Mouse (Mus musculus) hindbrain, embryonic 16.5 days (tissue): ENCODE measurements at regions not wholly inside any gene's neighbourhood (a gene's known extent, or its start where the extent isn't known, plus 50 kb on each side); places are given as distances from the start of the nearest gene placed in this dataset.

Experiments used
- ATAC-seq: fragments of 200-750 bp; cut with Nextera tagmentation; 2 replicates; pipeline ENCODE4 v1.8.0; 2017; ENCODE audit warnings: moderate TSS enrichment, moderate library complexity
- H3K27ac ChIP-seq: fragments of 300-500 bp; sonication (generic); 2 replicates; pipeline ENCODE4 v1.5.1; 2014; ENCODE audit warnings: low read depth, mild to moderate bottlenecking, control low read depth, low read length, moderate library complexity
- H3K27me3 ChIP-seq: fragments of 300-500 bp; sonication (generic); replicated peaks from 2 replicates; pipeline ENCODE4 v1.6.1; 2014; ENCODE audit warnings: low read length; ENCODE audit not compliant: control insufficient read depth, insufficient read depth
- H3K36me3 ChIP-seq: fragments of 300-500 bp; sonication (generic); 2 replicates; pipeline ENCODE4 v1.6.1; 2014; ENCODE audit warnings: mild to moderate bottlenecking, low read length, moderate library complexity, mixed read lengths; ENCODE audit not compliant: control insufficient read depth, insufficient read depth
- H3K4me1 ChIP-seq: fragments of 300-500 bp; sonication (generic); 2 replicates; pipeline ENCODE4 v1.6.1; 2014; ENCODE audit warnings: low read depth, low read length; ENCODE audit not compliant: control insufficient read depth, insufficient read depth
- H3K4me2 ChIP-seq: fragments of 300-500 bp; sonication (generic); 2 replicates; pipeline ENCODE4 v1.6.1; 2014; ENCODE audit warnings: mild to moderate bottlenecking, low read length, control low read depth, moderate library complexity
- H3K4me3 ChIP-seq: fragments of 300-500 bp; sonication (generic); 2 replicates; pipeline ENCODE4 v1.5.1; 2014; ENCODE audit warnings: mild to moderate bottlenecking, low read length, control low read depth, moderate library complexity
- H3K9ac ChIP-seq: fragments of 300-500 bp; sonication (generic); 2 replicates; pipeline ENCODE4 v1.6.1; 2014; ENCODE audit warnings: low read depth, mild to moderate bottlenecking, control low read depth, low read length, moderate library complexity
- H3K9me3 ChIP-seq: fragments of 300-500 bp; sonication (generic); 2 replicates; pipeline ENCODE4 v1.6.1; 2014; ENCODE audit warnings: mild to moderate bottlenecking, low read length, moderate library complexity; ENCODE audit not compliant: control insufficient read depth
- WGBS: fragments of 180-500 bp; shearing (Covaris S2); extraction: QIAGEN DNeasy Blood & Tissue Kit; methylation state at CpG from one replicate; pipeline ENCODE4 v1.1.7; 2014; 5-methylcytosine and 5-hydroxymethylcytosine counted together

DNA sequence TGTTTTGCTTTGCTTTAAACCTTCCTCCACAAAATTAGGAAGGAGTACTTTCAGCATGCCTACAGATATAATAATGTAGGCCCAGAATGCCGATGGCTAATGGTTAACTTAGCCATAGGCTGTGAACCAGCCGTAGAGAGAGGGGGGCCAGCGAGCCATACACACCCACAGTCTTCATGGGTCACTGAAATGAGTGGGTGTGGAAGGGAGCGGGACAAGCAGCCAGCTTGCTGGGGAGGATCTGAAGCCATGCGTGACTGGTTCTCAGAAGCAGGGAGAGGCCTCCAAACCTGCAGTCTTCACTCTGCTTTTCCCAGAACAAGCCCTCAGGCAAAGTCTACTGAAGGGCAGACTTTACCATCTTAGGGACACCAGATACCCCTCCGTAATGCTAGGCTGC lies 50.8 kb upstream of the Ptpn13 start:
- no peak overlapping the region for H3K27ac ChIP-seq
- H3K4me1 ChIP-seq, result no peaks in the 10 kb centered on the region; the same call in 1 of the 2 replicates
- H3K36me3 ChIP-seq, result no peaks in the 10 kb centered on the region
- 69% methylated on average over 6 of the region's 6 CpGs for WGBS
- H3K4me2 ChIP-seq, result no peak overlapping the region
- no peak overlapping the region for H3K9ac ChIP-seq
- no peak for ATAC-seq
- H3K4me3 ChIP-seq, result no peak overlapping the region
- no peaks in the 10 kb centered on the region for H3K9me3 ChIP-seq
- H3K27me3 ChIP-seq, result no peaks in the 10 kb centered on the region

DNA sequence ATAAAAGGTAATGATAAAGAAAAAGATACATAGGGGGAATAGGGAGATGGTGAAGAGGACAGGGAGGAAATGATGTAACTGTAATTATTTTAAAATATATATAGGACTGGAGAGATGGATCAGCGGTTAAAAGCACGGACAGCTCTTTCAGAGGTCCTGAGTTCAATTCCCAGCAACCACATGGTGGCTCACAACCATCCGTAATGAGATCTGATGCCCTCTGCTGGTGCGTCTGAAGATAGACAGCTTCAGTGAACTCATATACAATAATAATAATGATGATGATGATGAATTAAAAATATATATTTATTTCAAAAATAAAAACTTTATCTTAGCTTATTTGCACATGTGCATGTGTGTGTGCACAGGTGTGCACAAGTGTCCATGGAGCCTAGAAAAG lies 51.9 kb upstream of the Ptpn13 start:
- Histone ChIP-seq H3K36me3 (no peaks in the 10 kb centered on the region), H3K27me3 (no peaks in the 10 kb centered on the region), H3K4me3 (no peak overlapping the region), H3K4me1 (no peaks in the 10 kb centered on the region; the same call in 1 of the 2 replicates), H3K27ac (no peak overlapping the region), H3K9me3 (no peaks in the 10 kb centered on the region), H3K4me2 (no peak overlapping the region), H3K9ac (no peak overlapping the region)
- 92% methylated on average over 4 of the region's 4 CpGs for WGBS
- ATAC-seq, result no peak

DNA sequence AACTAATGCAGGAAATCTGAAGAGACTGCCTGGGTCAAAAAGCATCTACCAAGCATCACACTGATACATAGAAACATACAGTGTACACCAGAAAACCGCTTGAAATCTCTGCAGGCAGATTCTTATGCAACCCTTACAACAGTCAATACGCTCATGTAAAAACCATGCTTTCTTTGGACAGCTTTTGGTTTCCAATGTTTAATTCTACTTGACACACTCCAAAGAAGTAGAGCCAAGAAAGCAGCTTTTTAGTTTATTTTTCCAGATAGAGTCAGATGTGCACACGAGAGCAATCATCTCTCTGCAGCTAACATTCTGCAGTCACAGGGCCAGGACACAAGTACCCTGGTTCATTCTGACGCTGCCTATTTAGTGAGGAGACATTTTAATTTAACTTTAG lies 54.5 kb upstream of the Ptpn13 start:
- H3K4me1 ChIP-seq, result no peaks in the 10 kb centered on the region
- no peaks in the 10 kb centered on the region for H3K27me3 ChIP-seq
- 84% methylated on average over 4 of the region's 4 CpGs for WGBS
- no peak overlapping the region for H3K4me2 ChIP-seq
- H3K36me3 ChIP-seq, result no peaks in the 10 kb centered on the region
- H3K9ac ChIP-seq, result no peak overlapping the region
- no peak for ATAC-seq
- no peaks in the 10 kb centered on the region for H3K9me3 ChIP-seq
- no peak overlapping the region for H3K27ac ChIP-seq
- H3K4me3 ChIP-seq, result no peak overlapping the region

DNA sequence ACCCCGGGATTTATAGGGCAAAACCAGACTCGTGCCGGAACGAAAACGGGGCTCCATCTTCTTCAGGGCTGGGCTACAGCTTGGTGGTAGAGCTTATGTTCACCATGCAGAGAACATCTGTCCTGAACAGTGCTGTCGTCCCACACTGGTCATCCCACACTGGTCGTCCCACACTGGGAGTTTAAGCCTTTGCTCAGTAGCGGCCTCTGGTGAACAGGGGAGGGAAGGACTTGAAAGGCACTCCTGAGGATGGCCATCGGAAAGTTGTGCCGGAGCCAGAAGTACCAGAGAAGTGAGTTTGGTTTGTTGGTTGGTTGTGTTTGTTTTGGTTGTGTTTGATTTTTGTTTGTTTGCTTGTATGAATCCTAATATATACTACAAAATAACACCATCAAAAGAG lies 56.0 kb upstream of the Ptpn13 start:
- Histone ChIP-seq H3K4me2 (no peak overlapping the region), H3K27me3 (no peaks in the 10 kb centered on the region), H3K9ac (no peak overlapping the region), H3K27ac (no peak overlapping the region), H3K9me3 (no peaks in the 10 kb centered on the region), H3K4me1 (peaks cover 5% of the 10 kb centered on the region; the same call in 1 of the 2 replicates), H3K36me3 (no peaks in the 10 kb centered on the region), H3K4me3 (no peak overlapping the region)
- no peak for ATAC-seq
- WGBS, result 81% methylated on average over 10 of the region's 10 CpGs

DNA sequence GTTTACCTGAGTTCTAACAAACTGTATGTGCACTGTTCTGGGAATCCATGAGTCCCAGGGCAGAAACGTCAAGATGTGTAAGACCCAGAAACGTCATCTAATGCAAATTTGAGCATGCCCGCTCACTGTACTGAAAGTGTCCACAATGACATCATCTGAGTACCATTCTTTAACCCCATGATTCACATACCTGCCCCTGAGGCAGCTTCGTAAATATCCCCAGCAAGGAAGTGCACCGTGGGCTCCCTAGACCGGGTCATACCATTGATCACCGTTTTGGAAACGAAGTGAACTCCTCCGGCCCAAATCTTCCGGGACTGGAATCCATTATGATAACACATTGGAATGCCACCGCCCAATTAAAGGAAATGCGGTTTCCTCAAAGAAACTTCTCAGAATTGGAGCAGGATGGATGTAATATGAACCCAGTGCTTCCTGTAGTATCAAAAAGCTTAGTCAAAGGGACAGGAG lies 57.8 kb upstream of the Ptpn13 start:
- no peaks in the 10 kb centered on the region for H3K27me3 ChIP-seq
- H3K27ac ChIP-seq, result no peak overlapping the region
- no peaks in the 10 kb centered on the region for H3K9me3 ChIP-seq
- no peak overlapping the region for H3K4me2 ChIP-seq
- H3K9ac ChIP-seq, result no peak overlapping the region
- WGBS, result 88% methylated on average over 12 of the region's 12 CpGs
- no peak for ATAC-seq
- peaks cover 5% of the 10 kb centered on the region; the same call in 1 of the 2 replicates for H3K4me1 ChIP-seq
- no peaks in the 10 kb centered on the region for H3K36me3 ChIP-seq
- no peak overlapping the region for H3K4me3 ChIP-seq

DNA sequence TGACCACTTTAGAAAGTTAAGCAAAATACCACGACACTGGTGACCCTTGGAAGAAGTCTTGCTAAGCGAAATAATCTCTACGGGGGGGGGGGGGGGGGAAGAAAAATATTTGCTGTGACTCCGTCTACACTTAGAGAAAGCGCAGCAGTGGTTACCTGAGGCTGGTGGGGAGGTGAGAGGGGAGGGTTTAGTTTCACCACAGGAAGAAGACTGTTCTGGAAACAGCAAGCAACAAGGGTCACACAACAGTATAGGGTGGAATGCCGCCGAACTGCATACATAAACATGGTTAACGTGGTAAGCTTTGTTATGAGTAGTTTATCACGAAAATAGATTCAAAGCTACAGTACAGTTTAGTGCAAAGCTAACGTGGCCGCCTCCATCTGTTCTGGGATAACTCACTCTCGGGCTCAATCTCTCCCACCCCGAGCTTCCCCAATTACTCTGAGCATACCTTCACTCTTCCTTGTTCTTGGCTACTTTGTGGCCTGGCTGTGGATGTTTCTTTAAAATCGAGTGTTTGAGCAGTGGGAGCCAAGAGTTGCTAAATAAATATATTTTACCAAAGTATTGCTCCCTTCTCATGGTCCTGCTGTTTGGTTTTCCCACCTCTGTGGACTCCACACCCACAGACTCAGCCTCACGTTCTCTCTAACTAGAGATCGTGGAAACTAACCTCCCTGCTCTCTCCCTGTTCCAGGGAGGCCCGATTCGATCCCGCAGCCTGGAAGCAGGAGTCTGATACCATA lies 59.1 kb upstream of the Ptpn13 start:
- no peak for ATAC-seq
- H3K9ac ChIP-seq, result no peak overlapping the region

DNA sequence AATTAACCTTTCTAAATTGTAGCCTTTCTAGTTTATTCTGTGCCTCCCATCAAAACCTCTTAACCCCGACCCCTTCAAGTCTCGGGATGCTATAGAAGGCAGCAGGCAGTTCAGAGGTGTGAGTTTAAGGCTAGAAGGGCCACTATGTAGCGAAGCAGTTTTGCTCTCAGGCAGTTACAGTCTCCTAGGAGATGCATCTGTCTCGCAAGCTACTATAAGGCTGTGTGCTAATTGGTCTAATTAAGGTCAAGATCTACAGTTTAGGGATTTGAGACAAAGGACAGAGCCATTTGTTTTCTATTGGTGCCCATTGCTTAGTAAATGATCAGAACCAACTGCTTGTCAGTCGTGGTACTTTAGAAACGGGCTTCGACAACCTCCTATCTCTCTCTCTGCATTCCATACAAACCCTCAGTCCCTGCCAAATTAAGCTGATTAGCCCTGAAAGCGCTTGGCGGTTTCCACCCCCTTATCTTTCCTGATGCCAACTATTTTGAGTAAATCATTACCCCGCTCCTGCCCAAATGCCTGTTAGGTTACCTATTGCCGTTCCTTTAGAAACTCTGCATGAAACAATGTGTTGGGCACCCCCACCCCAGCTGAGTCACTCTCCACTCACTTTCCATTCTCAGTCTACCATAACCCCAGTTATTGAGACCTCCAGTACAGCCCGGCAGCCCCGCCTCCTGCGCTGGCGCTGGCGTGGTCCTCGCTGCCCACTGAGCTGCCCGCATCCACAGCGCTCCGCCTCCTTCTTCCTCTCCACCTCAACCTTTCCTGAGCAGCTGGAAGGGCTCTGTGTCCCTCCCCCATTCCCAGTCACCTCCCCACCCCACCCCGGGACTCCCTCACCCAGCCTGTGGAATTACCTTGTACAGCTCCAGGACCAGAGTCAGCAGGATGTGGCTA lies 59.9 kb upstream of the Ptpn13 start:
- Histone ChIP-seq H3K36me3 (no peaks in the 10 kb centered on the region), H3K9me3 (no peaks in the 10 kb centered on the region), H3K27me3 (no peaks in the 10 kb centered on the region), H3K9ac (no peak overlapping the region), H3K4me3 (no peak overlapping the region), H3K4me1 (peaks cover 5% of the 10 kb centered on the region; the same call in 1 of the 2 replicates), H3K27ac (no peak overlapping the region), H3K4me2 (no peak overlapping the region)
- ATAC-seq, result no peak
- WGBS, result 77% methylated on average over 21 of the region's 21 CpGs

More for the DNA sequence above, 59.1 kb upstream of the Ptpn13 start:
- Histone ChIP-seq H3K4me3 (no peak overlapping the region), H3K36me3 (no peaks in the 10 kb centered on the region), H3K27ac (no peak overlapping the region), H3K9me3 (no peaks in the 10 kb centered on the region), H3K4me2 (no peak overlapping the region), H3K4me1 (peaks cover 5% of the 10 kb centered on the region; the same call in 1 of the 2 replicates), H3K27me3 (no peaks in the 10 kb centered on the region)
- 91% methylated on average over 19 of the region's 19 CpGs for WGBS

DNA sequence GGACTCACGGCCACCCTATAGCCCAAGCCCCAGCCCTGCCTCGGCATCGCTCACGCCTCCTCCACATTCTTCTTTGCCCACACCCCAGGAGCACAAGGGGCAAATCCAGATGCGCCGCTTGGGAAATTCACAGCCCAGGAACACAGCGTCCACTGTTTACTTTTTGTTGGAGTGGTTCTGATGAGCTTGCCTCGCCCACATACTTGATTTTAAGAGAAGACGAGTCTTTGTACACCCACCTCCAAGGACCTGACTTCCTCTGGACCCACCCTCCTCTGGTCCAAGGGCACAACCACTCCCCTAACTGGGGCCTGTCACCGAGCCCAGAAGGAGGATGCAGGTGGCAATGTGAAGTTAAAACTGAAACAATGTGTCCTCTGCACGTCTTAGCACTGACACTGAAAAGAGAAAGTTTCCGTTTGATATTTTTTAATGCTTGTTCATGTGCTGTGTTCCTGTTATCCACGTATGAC lies 64.2 kb upstream of the Ptpn13 start:
- ATAC-seq, result no peak

DNA sequence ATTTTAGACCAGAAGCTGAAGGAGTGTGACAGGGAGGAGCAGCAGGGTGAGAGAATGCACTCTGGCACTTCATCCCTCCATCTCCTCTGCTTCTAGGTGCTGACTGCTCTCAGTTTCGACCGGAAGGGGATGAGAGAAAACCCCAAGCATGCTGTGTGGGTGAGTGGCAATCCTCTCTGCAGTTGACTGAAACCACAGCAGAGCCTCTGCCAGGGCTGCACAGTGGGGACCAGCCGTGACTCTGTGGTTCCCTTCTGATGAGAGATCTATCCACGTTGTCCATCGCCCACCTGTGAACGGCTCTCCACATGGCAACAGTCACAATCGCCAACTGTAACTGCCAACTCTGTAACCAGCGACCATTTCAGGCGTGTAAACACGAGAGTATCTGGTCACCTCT lies 64.6 kb upstream of the Ptpn13 start:
- WGBS, result 84% methylated on average over 10 of the region's 10 CpGs
- peaks cover 10% of the 10 kb centered on the region for H3K4me1 ChIP-seq
- no peaks in the 10 kb centered on the region for H3K27me3 ChIP-seq
- H3K9me3 ChIP-seq, result no peaks in the 10 kb centered on the region
- no peak for ATAC-seq
- no peak overlapping the region for H3K4me2 ChIP-seq
- no peak overlapping the region for H3K4me3 ChIP-seq
- no peak overlapping the region for H3K9ac ChIP-seq
- no peak overlapping the region for H3K27ac ChIP-seq
- H3K36me3 ChIP-seq, result no peaks in the 10 kb centered on the region

More for the DNA sequence above, 64.2 kb upstream of the Ptpn13 start:
- Histone ChIP-seq H3K4me2 (no peak overlapping the region), H3K36me3 (no peaks in the 10 kb centered on the region), H3K9ac (no peak overlapping the region), H3K27ac (no peak overlapping the region), H3K27me3 (no peaks in the 10 kb centered on the region), H3K9me3 (no peaks in the 10 kb centered on the region), H3K4me3 (no peak overlapping the region), H3K4me1 (peaks cover 5% of the 10 kb centered on the region)
- WGBS, result 88% methylated on average over 13 of the region's 13 CpGs
